Mouse (Mus musculus) stomach, postnatal 0 days (tissue): ENCODE data around the gene Ppm1f. TPM values are rescaled to one million over a fixed set of nuclear protein-coding genes. Genes with fewer than 3 reads are reported as not detected.

Experiments used
- ATAC-seq: fragments of 200-750 bp; cut with Nextera tagmentation; 2 replicates; pipeline ENCODE4 v1.8.0; 2017; ENCODE audit not compliant: low FRiP score, low TSS enrichment
- DNase-seq: peaks from one replicate; pipeline ENCODE4 v3.0.0-alpha.2; 2016; ENCODE audit warnings: low spot score
- H3K27ac ChIP-seq: fragments of 300-500 bp; sonication (generic); replicated peaks from 2 replicates; pipeline ENCODE4 v1.5.1; 2014; ENCODE audit warnings: mild to moderate bottlenecking, control low read depth
- H3K27me3 ChIP-seq: fragments of 300-500 bp; sonication (generic); 2 replicates; pipeline ENCODE4 v1.6.1; 2014; ENCODE audit warnings: low read length; ENCODE audit not compliant: control insufficient read depth, insufficient read depth
- H3K36me3 ChIP-seq: fragments of 300-500 bp; sonication (generic); 2 replicates; pipeline ENCODE4 v1.6.1; 2014; ENCODE audit warnings: low read length, mixed read lengths; ENCODE audit not compliant: control insufficient read depth, insufficient read depth
- H3K4me1 ChIP-seq: fragments of 300-500 bp; sonication (generic); replicated peaks from 2 replicates; pipeline ENCODE4 v1.6.1; 2014; ENCODE audit warnings: antibody characterized with exemption; ENCODE audit not compliant: control insufficient read depth, insufficient read depth
- H3K4me2 ChIP-seq: fragments of 300-500 bp; sonication (generic); replicated peaks from 2 replicates; pipeline ENCODE4 v1.6.1; 2014; ENCODE audit warnings: low read depth, mild to moderate bottlenecking, control low read depth, moderate library complexity
- H3K4me3 ChIP-seq: fragments of 300-500 bp; sonication (generic); 2 replicates; pipeline ENCODE4 v1.5.1; 2014; ENCODE audit warnings: low read depth, low read length, control low read depth
- H3K9ac ChIP-seq: fragments of 300-500 bp; sonication (generic); 2 replicates; pipeline ENCODE4 v1.6.1; 2014; ENCODE audit warnings: mild to moderate bottlenecking, low read length, control low read depth, mixed read lengths
- H3K9me3 ChIP-seq: fragments of 300-500 bp; sonication (generic); 2 replicates; pipeline ENCODE4 v1.6.1; 2016; ENCODE audit warnings: low read length; ENCODE audit not compliant: control insufficient read depth
- CTCF ChIP-seq: IDR thresholded peaks from 2 replicates; pipeline ENCODE4 v1.5.1; 2016; ENCODE audit warnings: antibody characterized with exemption, low read depth, mild to moderate bottlenecking, moderate library complexity
- EP300 ChIP-seq: optimal IDR thresholded peaks from 2 replicates; pipeline ENCODE3; 2016; ENCODE audit warnings: antibody characterized with exemption
- WGBS: fragments of 180-500 bp; shearing (Covaris S2); extraction: QIAGEN DNeasy Blood & Tissue Kit; methylation state at CpG from one replicate; pipeline ENCODE4 v1.1.7; 2014; 5-methylcytosine and 5-hydroxymethylcytosine counted together
- polyA plus RNA-seq: library from polyadenylated mRNA; unstranded; fragments of >200 nt; fragmentation: Nextera tagmentation; extraction: Ambion mirVana; gene quantifications from 2 replicates; pipeline ENCODE4 v1.2.1, GENCODE M21; 2015

Gene Ppm1f
- polyA plus RNA-seq, 1 experiment from 2014 or later = 5.5 TPM

GRCm38 (mm10) chr16:16897056-16897584, 851 bp downstream of the Ppm1f start:
- H3K4me3 ChIP-seq = peak overlapping the region; percentile 52
- no peaks in the 10 kb centered on the region for H3K4me1 ChIP-seq
- H3K27me3 ChIP-seq = no peaks in the 10 kb centered on the region
- 21% methylated on average over 10 of the region's 10 CpGs for WGBS
- peak overlapping the region; percentile 84 for H3K4me2 ChIP-seq
- H3K27ac ChIP-seq = peak overlapping the region; percentile 75
- H3K9me3 ChIP-seq = no peaks in the 10 kb centered on the region
- peak overlapping the region; percentile 45 for H3K9ac ChIP-seq
- DNase-seq (no peak), ATAC-seq (peak; percentile 8; the same call in 1 of the 2 replicates)
- peaks cover 7% of the 10 kb centered on the region for H3K36me3 ChIP-seq
- TF ChIP-seq CTCF = no peak

GRCm38 (mm10) chr16:16902329-16902728, 6.1 kb downstream of the Ppm1f start:
- Histone ChIP-seq H3K4me2 (no peak overlapping the region), H3K4me1 (no peaks in the 10 kb centered on the region), H3K4me3 (no peak overlapping the region), H3K27me3 (no peaks in the 10 kb centered on the region), H3K36me3 (peaks cover 5% of the 10 kb centered on the region; the same call in 1 of the 2 replicates), H3K27ac (no peak overlapping the region), H3K9ac (no peak overlapping the region), H3K9me3 (no peaks in the 10 kb centered on the region)
- DNase-seq (no peak), ATAC-seq (no peak)
- TF ChIP-seq CTCF (no peak), EP300 (no peak)
- WGBS = 75% methylated on average over 4 of the region's 4 CpGs

GRCm38 (mm10) chr16:16903188-16903587, 6.9 kb downstream of the Ppm1f start:
- H3K4me2 ChIP-seq = no peak overlapping the region
- H3K36me3 ChIP-seq = peaks cover 5% of the 10 kb centered on the region; the same call in 1 of the 2 replicates
- no peak for TF ChIP-seq CTCF
- no peak for TF ChIP-seq EP300
- H3K27ac ChIP-seq = no peak overlapping the region
- no peak for DNase-seq
- no peaks in the 10 kb centered on the region for H3K9me3 ChIP-seq
- WGBS = 86% methylated on average over 5 of the region's 5 CpGs
- no peak overlapping the region for H3K9ac ChIP-seq
- H3K4me1 ChIP-seq = no peaks in the 10 kb centered on the region
- no peaks in the 10 kb centered on the region for H3K27me3 ChIP-seq
- H3K4me3 ChIP-seq = no peak overlapping the region
- peak; percentile 31; the same call in 1 of the 2 replicates for ATAC-seq

GRCm38 (mm10) chr16:16907799-16908198, 11.5 kb downstream of the Ppm1f start:
- no peak for DNase-seq
- peaks cover 13% of the 10 kb centered on the region for H3K36me3 ChIP-seq

GRCm38 (mm10) chr16:16911641-16912597, 15.7 kb downstream of the Ppm1f start:
- ATAC-seq (peak; percentile 86), DNase-seq (peak; percentile 69)
- no peak overlapping the region for H3K4me3 ChIP-seq
- no peaks in the 10 kb centered on the region for H3K9me3 ChIP-seq
- H3K36me3 ChIP-seq = peaks cover 15% of the 10 kb centered on the region
- H3K27me3 ChIP-seq = no peaks in the 10 kb centered on the region
- WGBS = 40% methylated on average over 13 of the region's 13 CpGs
- peak; percentile 97 for TF ChIP-seq CTCF
- no peak for TF ChIP-seq EP300
- no peaks in the 10 kb centered on the region for H3K4me1 ChIP-seq
- no peak overlapping the region; the same call in 1 of the 2 replicates for H3K9ac ChIP-seq
- H3K27ac ChIP-seq = peak overlapping the region; percentile 63; the same call in 1 of the 2 replicates
- no peak overlapping the region for H3K4me2 ChIP-seq

More at GRCm38 (mm10) chr16:16907799-16908198, 11.5 kb downstream of the Ppm1f start:
- Histone ChIP-seq H3K9ac (no peak overlapping the region), H3K4me3 (no peak overlapping the region), H3K9me3 (no peaks in the 10 kb centered on the region), H3K4me2 (no peak overlapping the region), H3K27ac (peak overlapping the region; percentile 63; the same call in 1 of the 2 replicates), H3K27me3 (no peaks in the 10 kb centered on the region), H3K4me1 (no peaks in the 10 kb centered on the region)
- ATAC-seq = peak; percentile 24; the same call in 1 of the 2 replicates
- TF ChIP-seq CTCF (no peak), EP300 (no peak)
- WGBS = 68% methylated on average over 6 of the region's 6 CpGs
